Mouse (Mus musculus) cerebellum, adult 11 months (tissue): ENCODE measurements around the gene Bcl7c.
"Not testable (repeated sequence)": the region's sequence is repeated elsewhere in the genome, so short reads cannot be mapped to it uniquely, and the experiment has no call there.

ENCODE experiments used
- DNase-seq: peaks from one replicate; pipeline ENCODE4 v3.0.0; 2022

Gene Bcl7c

GRCm38 (mm10) chr7:127714816-127715215, 6.1 kb upstream of the Bcl7c start:
- no peak for DNase-seq

DNA sequence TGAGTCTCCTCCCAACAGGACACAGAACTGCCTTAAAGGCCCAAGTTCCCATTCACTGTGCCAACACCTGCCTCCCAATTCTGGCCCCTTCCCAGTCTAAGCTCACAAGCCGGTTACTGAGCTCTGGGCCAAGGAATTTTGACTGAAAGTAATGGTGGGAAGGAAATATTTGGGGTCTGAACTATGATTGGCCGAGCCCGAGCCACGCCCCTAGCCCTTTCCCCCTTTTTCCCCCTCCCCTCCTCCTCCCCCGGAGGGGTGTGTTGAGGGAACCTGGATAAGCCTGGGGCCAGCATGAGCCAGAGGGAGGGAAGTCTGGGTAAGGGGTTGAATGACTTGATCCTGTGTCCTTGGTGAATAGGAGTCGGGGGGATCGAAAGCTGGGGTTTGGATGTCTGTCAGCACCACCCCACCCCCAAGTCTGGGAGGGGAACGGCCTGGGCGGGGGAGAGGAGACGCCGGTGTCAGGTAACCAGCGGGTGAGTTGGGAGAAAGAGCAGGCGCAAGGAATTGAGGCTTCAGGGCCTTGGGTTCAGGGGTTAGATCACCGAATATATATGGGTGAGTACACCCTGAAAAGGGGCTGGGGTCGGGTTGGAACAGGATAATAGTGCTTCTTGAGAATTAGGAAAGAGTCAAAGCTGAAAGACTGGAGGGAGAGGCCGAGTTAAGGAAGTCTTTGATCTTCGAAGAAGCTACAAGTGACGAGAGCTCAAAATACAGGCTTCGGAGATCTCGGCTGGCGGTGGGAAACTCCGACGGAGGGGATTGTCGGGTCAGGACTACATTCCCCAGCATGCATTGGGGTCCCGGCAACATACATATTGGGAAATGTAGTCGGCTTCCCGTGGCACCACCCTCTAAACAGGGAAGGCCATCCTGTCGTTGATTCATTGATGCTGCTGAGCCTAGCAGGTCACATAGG, 4.0 kb upstream of the Bcl7c start, which contains the start of gene Ctf1:
Gene Ctf1, plus strand, starts transcription at position 276 of the 925 bp plus-strand sequence.
- DNase-seq: peak; percentile 71

GRCm38 (mm10) chr7:127711456-127711855, 2.7 kb upstream of the Bcl7c start:
- DNase-seq: no peak

GRCm38 (mm10) chr7:127711031-127711430, 2.3 kb upstream of the Bcl7c start:
- no peak for DNase-seq

DNA sequence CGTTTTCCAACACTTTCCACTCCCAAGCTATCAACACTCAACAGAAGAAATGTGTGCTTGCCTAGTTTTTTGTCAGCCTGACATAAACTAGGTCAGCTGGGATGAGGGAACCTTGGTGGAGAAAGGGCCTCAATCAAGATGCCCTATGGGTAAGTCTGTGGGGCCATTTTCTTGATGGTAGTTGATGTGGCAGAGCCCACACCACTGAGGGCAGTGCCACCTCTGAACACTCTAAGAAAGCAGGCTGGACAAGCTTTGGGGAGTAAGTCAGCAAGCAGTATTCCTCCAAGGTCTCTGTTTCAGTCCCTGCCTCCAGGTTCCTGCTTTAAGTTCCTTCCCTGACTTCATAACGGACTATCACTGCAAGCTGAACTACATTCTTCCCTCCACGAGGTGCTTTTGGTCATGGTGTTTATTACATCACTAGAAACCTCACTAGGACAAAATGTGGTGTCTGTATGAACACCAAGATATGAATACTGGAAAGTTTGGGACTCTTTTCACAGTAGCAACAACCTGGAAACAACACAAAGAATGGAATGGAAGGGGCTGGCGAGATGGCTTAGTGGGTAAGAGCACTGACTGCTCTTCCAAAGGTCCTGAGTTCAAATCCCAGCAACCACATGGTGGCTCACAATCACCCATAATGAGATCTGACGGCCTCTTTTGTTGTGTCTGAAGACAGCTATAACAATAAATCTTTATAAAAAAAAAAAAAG, 687 bp upstream of the Bcl7c start:
- no peak for DNase-seq

GRCm38 (mm10) chr7:127707957-127708206, 851 bp downstream of the Bcl7c start:
- no peak for DNase-seq

- DNase-seq: no peak
Measured at GRCm38 (mm10) chr7:127707045-127707956, 1.4 kb downstream of the Bcl7c start.

DNA sequence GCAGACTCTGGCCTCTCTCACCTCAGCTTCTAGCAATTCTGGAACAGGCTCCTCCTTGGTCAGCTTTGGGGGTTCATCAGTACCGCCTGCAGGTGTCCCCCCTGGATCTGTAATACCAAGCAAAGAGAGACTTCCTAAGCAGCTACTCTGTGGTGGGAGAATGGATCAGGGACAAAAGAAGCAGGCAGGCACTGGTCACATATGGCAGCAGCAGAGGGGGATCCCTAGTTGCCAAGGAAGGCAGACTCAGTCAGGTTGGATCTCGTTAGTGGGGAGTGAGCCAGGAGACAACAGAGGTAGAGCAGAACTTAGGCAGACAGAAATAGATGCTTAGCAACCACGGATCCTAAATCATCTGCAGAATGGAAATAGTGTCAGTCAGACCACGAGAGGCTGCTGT, 3.0 kb downstream of the Bcl7c start:
- peak; percentile 67 for DNase-seq

GRCm38 (mm10) chr7:127704598-127704997, 4.1 kb downstream of the Bcl7c start:
- no peak for DNase-seq

DNA sequence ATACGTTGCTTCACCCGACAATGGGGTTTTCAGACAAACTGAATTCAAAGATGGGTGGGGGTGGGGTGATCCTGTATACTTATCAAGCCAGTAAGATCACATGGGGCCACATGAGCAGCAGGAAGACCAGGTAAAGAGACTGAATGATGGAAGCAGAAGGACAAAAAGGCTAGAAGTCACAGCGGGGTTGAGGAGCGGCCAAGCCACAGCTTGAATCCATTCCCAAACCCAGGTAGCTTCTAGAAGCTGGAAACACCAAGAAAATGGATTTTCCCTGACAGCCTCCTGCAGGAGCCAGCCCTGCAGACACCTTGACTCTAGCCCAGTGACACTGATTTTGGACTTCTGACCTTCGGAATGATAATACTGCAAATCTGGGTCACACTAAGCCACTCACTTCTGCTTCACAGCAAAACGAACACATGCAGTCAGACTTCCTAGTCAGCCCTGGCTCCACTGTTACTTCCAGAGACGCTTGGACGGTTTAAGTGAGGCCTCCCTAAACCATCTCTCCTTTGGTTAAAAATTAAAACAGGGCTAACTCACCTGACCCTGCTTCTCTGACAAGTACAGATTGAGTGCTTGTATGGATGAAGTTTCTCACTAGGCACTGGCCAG, 5.1 kb downstream of the Bcl7c start:
- no peak for DNase-seq

GRCm38 (mm10) chr7:127700712-127701331, 7.9 kb downstream of the Bcl7c start:
- DNase-seq: no peak

DNA sequence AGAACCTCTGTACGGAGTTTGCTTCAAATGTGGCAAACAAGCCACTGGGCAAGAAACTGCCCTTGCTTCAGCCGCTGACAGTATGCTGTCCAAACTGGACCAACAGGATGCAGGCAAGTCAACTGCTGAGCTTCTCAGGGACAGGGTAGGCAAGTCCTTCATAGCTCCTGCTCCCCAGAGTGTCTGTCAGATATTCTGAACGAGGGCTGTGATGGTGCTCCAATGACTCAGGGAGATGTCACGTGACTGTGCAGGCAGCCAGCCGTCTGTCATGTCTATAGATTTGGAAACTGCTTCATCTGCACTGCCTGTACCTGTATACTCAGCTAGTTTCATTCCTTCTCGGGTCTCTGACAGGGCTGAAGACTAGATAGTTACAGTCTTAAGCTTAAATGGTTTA, 9.7 kb downstream of the Bcl7c start:
- DNase-seq: no peak

DNA sequence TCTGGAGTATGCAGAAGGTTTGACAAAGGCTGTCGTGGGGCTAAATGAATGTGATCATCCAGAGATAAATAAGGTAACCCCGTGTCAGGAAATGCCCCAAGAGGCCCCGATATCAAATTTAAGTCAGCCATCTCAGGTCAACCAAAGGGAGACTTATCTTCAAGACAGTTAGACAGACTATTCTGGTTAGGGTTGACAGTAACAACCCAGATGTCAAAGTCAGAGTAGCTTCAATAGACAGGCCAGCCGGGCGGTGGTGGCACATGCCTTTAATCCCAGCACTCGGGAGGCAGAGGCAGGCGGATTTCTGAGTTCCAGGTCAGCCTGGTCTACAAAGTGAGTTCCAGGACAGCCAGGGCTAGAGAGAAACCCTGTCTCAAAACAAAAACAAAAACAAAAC, 15.0 kb downstream of the Bcl7c start:
- DNase-seq: not testable (repeated sequence)

DNA sequence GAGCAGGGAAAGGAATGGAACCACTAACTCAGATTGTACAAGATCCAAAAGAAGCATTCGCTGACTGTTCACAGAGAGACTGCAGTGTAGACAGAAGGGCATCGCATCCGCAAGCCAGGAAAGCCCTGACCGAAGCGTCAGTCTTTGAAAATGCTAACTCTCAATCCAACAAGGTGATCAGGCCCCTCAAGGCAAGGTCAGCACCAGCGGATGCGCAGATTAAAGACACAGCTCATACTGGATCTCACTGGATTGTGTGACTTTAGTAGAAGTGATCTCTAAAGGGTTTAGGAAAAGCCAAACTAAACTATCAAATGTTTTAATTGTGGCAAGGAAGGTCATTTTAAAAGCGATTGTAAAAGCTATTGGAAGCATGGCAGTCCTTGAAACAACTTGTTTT, 15.4 kb downstream of the Bcl7c start:
- DNase-seq: no peak

- DNase-seq: peak; percentile 70
Measured at GRCm38 (mm10) chr7:127691221-127691989, 17.3 kb downstream of the Bcl7c start.

- DNase-seq: no peak
Measured at GRCm38 (mm10) chr7:127689626-127690280, 19.0 kb downstream of the Bcl7c start.

DNA sequence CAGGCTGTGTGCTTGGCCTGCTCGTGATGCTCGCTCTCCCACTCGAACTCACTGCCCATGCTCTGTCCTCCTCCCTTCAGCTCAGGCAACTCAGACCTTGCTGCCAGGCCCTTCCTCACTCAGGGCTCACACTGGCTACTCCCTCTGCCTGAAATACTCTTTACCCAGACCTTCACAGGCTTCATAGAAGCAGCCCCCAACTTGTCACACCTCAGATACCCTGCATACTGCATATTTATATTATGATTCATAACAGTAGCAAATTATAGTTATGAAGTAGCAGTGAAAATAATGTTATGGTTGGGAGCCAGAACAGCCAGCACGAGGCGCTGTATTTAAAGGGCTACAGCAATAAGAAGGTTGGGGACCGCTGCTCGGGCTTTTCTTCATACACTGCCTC, 19.8 kb downstream of the Bcl7c start:
- DNase-seq: no peak

GRCm38 (mm10) chr7:127686740-127687449, 21.8 kb downstream of the Bcl7c start:
- DNase-seq: no peak

- no peak for DNase-seq
Measured at GRCm38 (mm10) chr7:127685304-127686018, 23.3 kb downstream of the Bcl7c start.
